Mouse (Mus musculus): Measurements from ENCODE around the gene Chic1. TPM values are rescaled to one million over a fixed set of nuclear protein-coding genes. Genes with fewer than 3 reads are reported as not detected.
A peak's percentile ranks its signal among the peaks of the same experiment; 100 is the strongest.

The Chic1 gene
- 0.44 and 0.51 TPM in 2 replicates for polyA plus RNA-seq (2015; fragmentation: Nextera tagmentation; extraction: Ambion mirVana)

GRCm38 (mm10) chrX:103356287-103356686 is at the start of gene Chic1:
Chic1 (plus strand) TSS chrX:103356476.
- peak; percentile 45; the same call in 1 of the 2 replicates for ATAC-seq (ENCODE audit: low read depth)
- Histone ChIP-seq H3K9ac (ENCODE audit: low read depth, low read length) (no peak within 1 kb of the TSS), H3K36me3 (ENCODE audit: control insufficient read depth, insufficient read depth) (no peaks in the 10 kb centered on the region), H3K9me3 (replicated peaks; ENCODE audit: control insufficient read depth, low read length) (no peaks in the 10 kb centered on the region), H3K27me3 (ENCODE audit: control insufficient read depth, insufficient read depth, low read depth, low read length) (peaks cover 30% of the 10 kb centered on the region), H3K4me2 (ENCODE audit: low read depth, low read length) (peak within 1 kb of the TSS; percentile 46), H3K27ac (ENCODE audit: low read length) (no peak within 1 kb of the TSS), H3K4me3 (ENCODE audit: low read depth, low read length) (peak within 1 kb of the TSS; percentile 41), H3K4me1 (ENCODE audit: control insufficient read depth, low read depth, low read length) (no peaks in the 10 kb centered on the region)
- WGBS (ENCODE audit: insufficient replicate concordance) = 17% methylated on average over 34 of the region's 34 CpGs

DNA sequence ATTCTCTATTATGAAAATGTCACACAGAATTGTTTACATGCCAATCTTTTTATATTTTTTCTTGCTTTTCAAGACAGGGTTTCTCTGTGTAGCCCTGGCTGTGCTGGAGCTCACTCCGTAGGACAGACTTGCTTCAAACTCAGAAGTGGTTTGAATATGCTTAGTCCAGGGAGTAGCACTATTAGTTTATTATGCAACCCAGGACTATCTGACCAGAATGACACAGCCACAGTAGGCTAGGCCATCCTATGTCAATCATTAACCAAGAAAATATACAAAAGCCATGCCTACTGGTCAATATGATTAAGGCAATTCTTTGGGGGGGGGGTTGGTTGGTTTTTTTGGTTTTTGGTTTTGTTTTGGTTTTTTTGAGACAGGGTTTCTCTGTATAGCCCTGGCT is 48.0 kb upstream of the Chic1 start:
- WGBS (ENCODE audit: insufficient replicate concordance) = 47% methylated on average over 1 of the region's 1 CpGs
- Histone ChIP-seq H3K9me3 (replicated peaks; ENCODE audit: control insufficient read depth, low read length) (no peaks in the 10 kb centered on the region), H3K36me3 (ENCODE audit: control insufficient read depth, insufficient read depth) (no peaks in the 10 kb centered on the region), H3K9ac (ENCODE audit: low read depth, low read length) (no peak overlapping the region), H3K4me2 (ENCODE audit: low read depth, low read length) (no peak overlapping the region), H3K27me3 (ENCODE audit: control insufficient read depth, insufficient read depth, low read depth, low read length) (peaks cover 2% of the 10 kb centered on the region; the same call in 1 of the 2 replicates), H3K27ac (ENCODE audit: low read length) (no peak overlapping the region), H3K4me3 (ENCODE audit: low read depth, low read length) (no peak overlapping the region), H3K4me1 (ENCODE audit: control insufficient read depth, low read depth, low read length) (no peaks in the 10 kb centered on the region)
- ATAC-seq (ENCODE audit: low read depth) = peak; percentile 61; the same call in 1 of the 2 replicates

DNA sequence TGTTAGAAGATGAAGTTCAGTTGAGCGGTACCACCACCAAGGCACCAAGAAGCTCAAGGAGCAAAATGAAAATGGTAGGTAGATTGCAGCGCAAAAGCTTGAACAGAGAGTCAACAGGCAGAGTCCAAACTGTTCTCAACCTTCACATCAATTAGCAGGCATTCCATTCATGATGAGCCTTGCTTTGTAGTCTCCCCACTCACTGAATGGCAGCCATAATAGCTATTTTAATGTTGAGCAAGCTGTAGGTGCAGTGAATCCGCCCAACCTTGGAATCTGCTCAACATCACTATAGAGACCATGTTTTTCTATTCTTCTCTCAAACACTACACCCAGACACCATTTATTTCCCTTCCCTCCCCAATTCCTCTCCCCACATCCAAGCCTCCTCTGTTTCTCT is 44.6 kb upstream of the Chic1 start:
- no peak for ATAC-seq (ENCODE audit: low read depth)
- Histone ChIP-seq H3K4me3 (ENCODE audit: low read depth, low read length) (no peak overlapping the region), H3K9me3 (replicated peaks; ENCODE audit: control insufficient read depth, low read length) (no peaks in the 10 kb centered on the region), H3K27me3 (ENCODE audit: control insufficient read depth, insufficient read depth, low read depth, low read length) (peaks cover 6% of the 10 kb centered on the region), H3K36me3 (ENCODE audit: control insufficient read depth, insufficient read depth) (no peaks in the 10 kb centered on the region), H3K4me1 (ENCODE audit: control insufficient read depth, low read depth, low read length) (no peaks in the 10 kb centered on the region), H3K9ac (ENCODE audit: low read depth, low read length) (no peak overlapping the region), H3K27ac (ENCODE audit: low read length) (no peak overlapping the region), H3K4me2 (ENCODE audit: low read depth, low read length) (no peak overlapping the region)
- WGBS (ENCODE audit: insufficient replicate concordance) = 64% methylated on average over 3 of the region's 3 CpGs

DNA sequence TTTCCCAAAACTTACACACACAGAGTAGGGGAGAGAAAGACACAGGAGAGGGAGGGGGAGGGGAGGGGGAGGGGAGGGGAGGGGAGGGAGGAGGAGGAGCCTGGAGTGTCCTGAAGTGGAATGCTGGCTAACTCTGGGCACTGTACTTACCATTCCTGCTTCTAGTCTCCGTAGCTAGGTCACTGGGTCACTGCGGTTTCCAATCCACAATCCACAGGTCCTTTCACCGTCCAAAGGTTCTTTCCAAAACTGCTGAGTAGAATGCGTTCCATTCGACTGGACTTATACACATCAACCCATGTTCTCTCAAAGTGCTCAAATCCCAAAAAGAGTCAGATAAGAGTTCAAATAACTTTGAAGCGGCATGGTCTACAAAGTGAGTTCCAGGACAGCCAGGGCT is 42.1 kb upstream of the Chic1 start:
- Histone ChIP-seq H3K4me2 (ENCODE audit: low read depth, low read length) (no peak overlapping the region), H3K27me3 (ENCODE audit: control insufficient read depth, insufficient read depth, low read depth, low read length) (peaks cover 9% of the 10 kb centered on the region), H3K36me3 (ENCODE audit: control insufficient read depth, insufficient read depth) (no peaks in the 10 kb centered on the region), H3K9ac (ENCODE audit: low read depth, low read length) (no peak overlapping the region), H3K4me3 (ENCODE audit: low read depth, low read length) (no peak overlapping the region), H3K4me1 (ENCODE audit: control insufficient read depth, low read depth, low read length) (no peaks in the 10 kb centered on the region), H3K27ac (ENCODE audit: low read length) (no peak overlapping the region), H3K9me3 (replicated peaks; ENCODE audit: control insufficient read depth, low read length) (no peaks in the 10 kb centered on the region)
- ATAC-seq (ENCODE audit: low read depth) = no peak
- 57% methylated on average over 6 of the region's 6 CpGs for WGBS (ENCODE audit: insufficient replicate concordance)

- H3K27ac ChIP-seq (ENCODE audit: low read length) = no peak within 1 kb of the TSS
- no peaks in the 10 kb centered on the region for H3K4me1 ChIP-seq (ENCODE audit: control insufficient read depth, low read depth, low read length)
- H3K27me3 ChIP-seq (ENCODE audit: control insufficient read depth, insufficient read depth, low read depth, low read length) = peaks cover 34% of the 10 kb centered on the region
- 23% methylated on average over 13 of the region's 13 CpGs for WGBS (ENCODE audit: insufficient replicate concordance)
- H3K4me3 ChIP-seq (ENCODE audit: low read depth, low read length) = no peak within 1 kb of the TSS
- H3K9ac ChIP-seq (ENCODE audit: low read depth, low read length) = no peak within 1 kb of the TSS
- H3K9me3 ChIP-seq (replicated peaks; ENCODE audit: control insufficient read depth, low read length) = no peaks in the 10 kb centered on the region
- no peak for ATAC-seq (ENCODE audit: low read depth)
- no peak within 1 kb of the TSS for H3K4me2 ChIP-seq (ENCODE audit: low read depth, low read length)
- H3K36me3 ChIP-seq (ENCODE audit: control insufficient read depth, insufficient read depth) = no peaks in the 10 kb centered on the region
Observed at GRCm38 (mm10) chrX:103321146-103321545, 35.1 kb upstream of the Chic1 start, which contains the start of gene Cdx4. Cdx4 (plus strand) TSS chrX:103321398.

- Histone ChIP-seq H3K4me3 (ENCODE audit: low read depth, low read length) (no peak overlapping the region), H3K27ac (ENCODE audit: low read length) (no peak overlapping the region), H3K36me3 (ENCODE audit: control insufficient read depth, insufficient read depth) (no peaks in the 10 kb centered on the region), H3K4me2 (ENCODE audit: low read depth, low read length) (no peak overlapping the region), H3K4me1 (ENCODE audit: control insufficient read depth, low read depth, low read length) (no peaks in the 10 kb centered on the region), H3K9me3 (replicated peaks; ENCODE audit: control insufficient read depth, low read length) (no peaks in the 10 kb centered on the region), H3K27me3 (ENCODE audit: control insufficient read depth, insufficient read depth, low read depth, low read length) (peaks cover 24% of the 10 kb centered on the region), H3K9ac (ENCODE audit: low read depth, low read length) (no peak overlapping the region)
- 35% methylated on average over 3 of the region's 3 CpGs for WGBS (ENCODE audit: insufficient replicate concordance)
- no peak for ATAC-seq (ENCODE audit: low read depth)
Observed at GRCm38 (mm10) chrX:103325900-103326299, 30.4 kb upstream of the Chic1 start.

DNA sequence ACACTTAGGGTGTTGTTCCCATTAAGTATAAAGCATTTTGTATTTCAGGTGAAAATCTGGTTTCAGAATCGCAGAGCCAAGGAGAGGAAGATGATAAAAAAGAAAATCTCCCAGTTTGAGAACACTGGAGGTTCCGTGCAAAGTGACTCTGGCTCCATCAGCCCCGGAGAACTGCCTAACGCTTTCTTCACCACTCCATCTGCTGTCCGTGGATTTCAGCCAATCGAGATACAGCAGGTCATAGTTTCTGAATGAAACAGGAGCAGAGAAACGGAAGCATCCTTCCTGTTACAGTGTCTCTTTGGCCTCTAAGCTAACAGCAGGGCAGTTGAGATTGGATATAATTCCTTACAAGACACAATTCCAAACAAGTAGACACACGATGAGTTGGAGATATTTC is 26.9 kb upstream of the Chic1 start:
- H3K27me3 ChIP-seq (ENCODE audit: control insufficient read depth, insufficient read depth, low read depth, low read length) = peaks cover 7% of the 10 kb centered on the region
- no peak overlapping the region for H3K4me3 ChIP-seq (ENCODE audit: low read depth, low read length)
- 65% methylated on average over 8 of the region's 8 CpGs for WGBS (ENCODE audit: insufficient replicate concordance)
- no peaks in the 10 kb centered on the region for H3K36me3 ChIP-seq (ENCODE audit: control insufficient read depth, insufficient read depth)
- no peak overlapping the region for H3K27ac ChIP-seq (ENCODE audit: low read length)
- ATAC-seq (ENCODE audit: low read depth) = no peak
- H3K4me1 ChIP-seq (ENCODE audit: control insufficient read depth, low read depth, low read length) = no peaks in the 10 kb centered on the region
- no peak overlapping the region for H3K9ac ChIP-seq (ENCODE audit: low read depth, low read length)
- H3K9me3 ChIP-seq (replicated peaks; ENCODE audit: control insufficient read depth, low read length) = no peaks in the 10 kb centered on the region
- no peak overlapping the region for H3K4me2 ChIP-seq (ENCODE audit: low read depth, low read length)

DNA sequence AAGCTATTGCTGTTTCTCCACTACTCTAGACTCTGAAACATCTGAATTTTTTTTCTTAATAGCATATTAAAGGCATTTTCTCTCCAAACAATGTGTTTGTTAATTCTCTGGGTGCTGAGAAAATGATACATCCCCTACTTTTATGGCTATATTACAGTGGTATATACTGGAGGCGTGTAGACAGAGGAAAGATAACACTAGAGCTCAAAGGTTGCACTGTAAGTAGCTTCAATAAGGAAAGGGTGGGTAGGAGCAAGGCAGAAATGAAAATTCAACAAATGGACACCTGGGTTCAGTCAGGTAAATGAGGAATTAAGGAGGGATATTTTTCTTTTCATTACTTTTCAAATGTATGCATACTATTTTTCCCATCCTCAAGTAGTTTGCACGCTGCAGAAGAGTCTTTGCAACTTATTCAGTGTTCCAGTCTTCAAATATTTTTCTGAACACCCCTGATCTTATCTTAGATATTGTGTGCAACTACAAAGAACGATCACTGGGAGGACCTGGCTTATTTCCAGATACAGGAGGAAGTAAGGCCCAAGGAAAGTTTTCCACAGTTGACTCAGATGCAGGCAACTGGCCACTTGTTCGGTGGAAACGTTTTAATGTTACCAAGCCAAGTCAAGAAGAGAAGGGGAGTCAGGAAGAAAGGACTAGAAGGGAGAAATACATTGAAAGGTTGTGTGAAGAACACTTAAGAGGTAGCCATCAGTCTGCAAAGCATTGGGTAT is 25.0 kb upstream of the Chic1 start:
- Histone ChIP-seq H3K27me3 (ENCODE audit: control insufficient read depth, insufficient read depth, low read depth, low read length) (peaks cover 4% of the 10 kb centered on the region), H3K4me1 (ENCODE audit: control insufficient read depth, low read depth, low read length) (no peaks in the 10 kb centered on the region), H3K36me3 (ENCODE audit: control insufficient read depth, insufficient read depth) (no peaks in the 10 kb centered on the region), H3K4me2 (ENCODE audit: low read depth, low read length) (no peak overlapping the region), H3K9me3 (replicated peaks; ENCODE audit: control insufficient read depth, low read length) (no peaks in the 10 kb centered on the region), H3K9ac (ENCODE audit: low read depth, low read length) (no peak overlapping the region), H3K4me3 (ENCODE audit: low read depth, low read length) (no peak overlapping the region), H3K27ac (ENCODE audit: low read length) (no peak overlapping the region)
- 37% methylated on average over 5 of the region's 5 CpGs for WGBS (ENCODE audit: insufficient replicate concordance)
- no peak for ATAC-seq (ENCODE audit: low read depth)

GRCm38 (mm10) chrX:103341369-103342113 is 14.7 kb upstream of the Chic1 start:
- H3K36me3 ChIP-seq (ENCODE audit: control insufficient read depth, insufficient read depth) = no peaks in the 10 kb centered on the region
- no peaks in the 10 kb centered on the region for H3K9me3 ChIP-seq (replicated peaks; ENCODE audit: control insufficient read depth, low read length)
- no peak overlapping the region for H3K27ac ChIP-seq (ENCODE audit: low read length)
- H3K27me3 ChIP-seq (ENCODE audit: control insufficient read depth, insufficient read depth, low read depth, low read length) = peaks cover 3% of the 10 kb centered on the region; the same call in 1 of the 2 replicates
- ATAC-seq (ENCODE audit: low read depth) = no peak
- 53% methylated on average over 3 of the region's 3 CpGs for WGBS (ENCODE audit: insufficient replicate concordance)
- no peak overlapping the region for H3K4me3 ChIP-seq (ENCODE audit: low read depth, low read length)
- no peak overlapping the region for H3K9ac ChIP-seq (ENCODE audit: low read depth, low read length)
- no peaks in the 10 kb centered on the region for H3K4me1 ChIP-seq (ENCODE audit: control insufficient read depth, low read depth, low read length)
- H3K4me2 ChIP-seq (ENCODE audit: low read depth, low read length) = no peak overlapping the region
